Mouse (Mus musculus) neural tube, embryonic 13.5 days (tissue): ENCODE measurements around the gene Palld. TPM values are rescaled to one million over a fixed set of nuclear protein-coding genes. Genes with fewer than 3 reads are reported as not detected.

Experiments used
- ATAC-seq: fragments of 200-750 bp; cut with Nextera tagmentation; 2 replicates; pipeline ENCODE4 v1.8.0; 2017; ENCODE audit warnings: low read depth, mild to moderate bottlenecking, moderate TSS enrichment, moderate library complexity
- H3K27ac ChIP-seq: fragments of 300-500 bp; sonication (generic); replicated peaks from 2 replicates; pipeline ENCODE4 v1.5.1; 2015; ENCODE audit warnings: moderate library complexity, mild to moderate bottlenecking, inconsistent platforms
- H3K27me3 ChIP-seq: fragments of 300-500 bp; sonication (generic); 2 replicates; pipeline ENCODE4 v1.6.1; 2015; ENCODE audit warnings: mild to moderate bottlenecking, inconsistent platforms
- H3K36me3 ChIP-seq: fragments of 300-500 bp; sonication (generic); 2 replicates; pipeline ENCODE4 v1.6.1; 2015; ENCODE audit warnings: mild to moderate bottlenecking, inconsistent platforms
- H3K4me1 ChIP-seq: fragments of 300-500 bp; sonication (generic); replicated peaks from 2 replicates; pipeline ENCODE4 v1.6.1; 2015; ENCODE audit warnings: inconsistent platforms
- H3K4me2 ChIP-seq: fragments of 300-500 bp; sonication (generic); 2 replicates; pipeline ENCODE4 v1.6.1; 2015; ENCODE audit warnings: inconsistent platforms, mild to moderate bottlenecking, moderate library complexity
- H3K4me3 ChIP-seq: fragments of 300-500 bp; sonication (generic); 2 replicates; pipeline ENCODE4 v1.5.1; 2015; ENCODE audit warnings: mild to moderate bottlenecking, inconsistent platforms
- H3K9ac ChIP-seq: fragments of 300-500 bp; sonication (generic); 2 replicates; pipeline ENCODE4 v1.6.1; 2015; ENCODE audit warnings: moderate library complexity, mild to moderate bottlenecking, inconsistent platforms
- H3K9me3 ChIP-seq: fragments of 300-500 bp; sonication (generic); 2 replicates; pipeline ENCODE4 v1.6.1; 2016; ENCODE audit warnings: inconsistent platforms
- WGBS: fragments of 180-500 bp; shearing (Covaris S2); methylation state at CpG from one replicate; pipeline ENCODE4 v1.1.7; 2015; 5-methylcytosine and 5-hydroxymethylcytosine counted together
- polyA plus RNA-seq: library from polyadenylated mRNA; unstranded; fragments of >200 nt; fragmentation: Nextera tagmentation; extraction: Ambion mirVana; gene quantifications from 2 replicates; pipeline ENCODE4 v1.2.1, GENCODE M21; 2015

The Palld gene
- polyA plus RNA-seq, 1 experiment from 2014 or later = 24.0 TPM

- H3K27ac ChIP-seq = peak overlapping the region; percentile 54; the same call in 1 of the 2 replicates
- no peaks in the 10 kb centered on the region for H3K27me3 ChIP-seq
- peaks cover 19% of the 10 kb centered on the region for H3K36me3 ChIP-seq
- 0 out of 2 replicates have a peak overlapping the region, but pooled peaks have one; percentile 31 for H3K9ac ChIP-seq
- WGBS = 56% methylated on average over 8 of the region's 8 CpGs
- peaks cover 35% of the 10 kb centered on the region for H3K4me1 ChIP-seq
- no peak overlapping the region for H3K4me3 ChIP-seq
- H3K4me2 ChIP-seq = peak overlapping the region; percentile 49
- no peak for ATAC-seq
- H3K9me3 ChIP-seq = no peaks in the 10 kb centered on the region
Observed at GRCm38 (mm10) chr8:61516745-61517501, 385.6 kb downstream of the Palld start.

- peak overlapping the region; percentile 92 for H3K27ac ChIP-seq
- 20% methylated on average over 25 of the region's 25 CpGs for WGBS
- peak overlapping the region; percentile 27 for H3K4me3 ChIP-seq
- no peaks in the 10 kb centered on the region for H3K27me3 ChIP-seq
- peak overlapping the region; percentile 49 for H3K4me2 ChIP-seq
- no peaks in the 10 kb centered on the region for H3K9me3 ChIP-seq
- peaks cover 16% of the 10 kb centered on the region; the same call in 1 of the 2 replicates for H3K36me3 ChIP-seq
- ATAC-seq = peak; percentile 93
- H3K9ac ChIP-seq = peak overlapping the region; percentile 59; the same call in 1 of the 2 replicates
- peaks cover 35% of the 10 kb centered on the region for H3K4me1 ChIP-seq
Observed at GRCm38 (mm10) chr8:61515931-61516744, 386.4 kb downstream of the Palld start.

DNA sequence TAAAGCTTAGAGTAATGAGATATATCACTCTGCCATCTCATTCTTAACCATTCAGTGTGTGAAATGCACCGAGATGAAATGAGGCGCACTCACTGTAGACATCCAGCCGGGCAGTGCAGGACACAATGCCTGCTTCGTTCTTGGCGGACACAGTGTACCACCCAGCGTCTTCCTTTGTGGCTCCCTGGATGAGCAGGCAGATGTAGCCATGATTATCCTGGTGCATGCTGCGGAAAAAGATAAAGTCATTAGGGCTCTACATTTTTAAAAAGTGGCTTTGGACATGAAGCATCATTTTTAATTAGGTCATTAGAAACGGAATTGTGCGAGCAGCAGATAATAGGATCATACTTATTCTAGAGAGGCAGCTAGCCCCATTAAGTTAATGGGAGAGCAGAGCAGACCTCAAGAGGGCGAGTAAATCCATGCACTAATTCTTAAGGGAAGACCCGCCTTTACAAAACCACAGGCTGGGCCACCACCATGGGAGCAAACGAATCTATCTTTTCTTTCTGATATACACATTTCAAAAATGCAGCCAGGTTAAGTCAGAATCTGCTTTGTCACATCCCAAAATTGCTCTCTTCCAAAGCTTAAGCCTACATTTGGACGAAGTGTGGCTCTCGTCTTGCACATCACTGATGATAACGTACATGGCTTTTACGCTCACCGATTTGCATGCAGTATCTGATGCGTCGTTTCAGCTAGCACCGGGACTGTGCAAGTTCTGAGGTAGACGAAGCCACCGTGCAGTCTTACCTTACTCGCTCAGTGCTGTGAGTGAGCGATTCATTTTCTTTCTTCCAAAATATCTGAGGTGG, 387.2 kb downstream of the Palld start:
- Histone ChIP-seq H3K9me3 (no peaks in the 10 kb centered on the region), H3K4me2 (peak overlapping the region; percentile 49), H3K4me1 (peaks cover 35% of the 10 kb centered on the region), H3K36me3 (peaks cover 19% of the 10 kb centered on the region), H3K27ac (peak overlapping the region; percentile 92), H3K27me3 (no peaks in the 10 kb centered on the region), H3K4me3 (peak overlapping the region; percentile 27), H3K9ac (peak overlapping the region; percentile 59)
- WGBS = 33% methylated on average over 24 of the region's 24 CpGs
- ATAC-seq = peak; percentile 77

DNA sequence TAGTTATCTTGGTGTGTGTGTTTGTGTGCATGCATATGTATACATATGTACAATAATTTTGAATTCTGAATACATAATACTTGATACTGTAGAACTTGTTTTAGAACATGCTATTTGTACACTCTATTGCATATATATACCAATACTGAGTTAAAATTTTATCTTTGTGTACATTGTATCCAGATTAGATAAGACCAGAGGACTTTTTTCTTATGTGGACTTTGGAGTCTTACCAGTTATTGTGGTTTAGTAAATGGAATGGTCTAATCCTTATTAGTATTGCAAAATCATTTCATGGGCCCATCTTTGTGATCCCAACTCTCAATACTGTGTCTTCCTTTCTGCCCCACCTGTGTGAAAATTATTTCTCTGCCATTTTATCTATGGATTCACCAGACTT, 400.2 kb downstream of the Palld start:
- no peak for ATAC-seq

GRCm38 (mm10) chr8:61500914-61501313, 401.6 kb downstream of the Palld start:
- Histone ChIP-seq H3K36me3 (peaks cover 14% of the 10 kb centered on the region), H3K9ac (no peak overlapping the region), H3K4me2 (no peak overlapping the region), H3K9me3 (no peaks in the 10 kb centered on the region), H3K4me1 (no peaks in the 10 kb centered on the region), H3K27me3 (no peaks in the 10 kb centered on the region), H3K4me3 (no peak overlapping the region), H3K27ac (no peak overlapping the region)
- ATAC-seq = no peak
- 85% methylated on average over 3 of the region's 3 CpGs for WGBS

More for the DNA sequence above, 400.2 kb downstream of the Palld start:
- Histone ChIP-seq H3K27ac (no peak overlapping the region), H3K4me3 (no peak overlapping the region), H3K4me2 (no peak overlapping the region), H3K9me3 (no peaks in the 10 kb centered on the region), H3K4me1 (no peaks in the 10 kb centered on the region), H3K36me3 (peaks cover 8% of the 10 kb centered on the region), H3K9ac (no peak overlapping the region), H3K27me3 (no peaks in the 10 kb centered on the region)

GRCm38 (mm10) chr8:61499035-61499434, 403.5 kb downstream of the Palld start:
- Histone ChIP-seq H3K4me2 (no peak overlapping the region), H3K4me3 (no peak overlapping the region), H3K27ac (no peak overlapping the region), H3K27me3 (no peaks in the 10 kb centered on the region), H3K9me3 (no peaks in the 10 kb centered on the region), H3K9ac (no peak overlapping the region), H3K4me1 (no peaks in the 10 kb centered on the region), H3K36me3 (peaks cover 21% of the 10 kb centered on the region)
- no peak for ATAC-seq
- 66% methylated on average over 4 of the region's 4 CpGs for WGBS

DNA sequence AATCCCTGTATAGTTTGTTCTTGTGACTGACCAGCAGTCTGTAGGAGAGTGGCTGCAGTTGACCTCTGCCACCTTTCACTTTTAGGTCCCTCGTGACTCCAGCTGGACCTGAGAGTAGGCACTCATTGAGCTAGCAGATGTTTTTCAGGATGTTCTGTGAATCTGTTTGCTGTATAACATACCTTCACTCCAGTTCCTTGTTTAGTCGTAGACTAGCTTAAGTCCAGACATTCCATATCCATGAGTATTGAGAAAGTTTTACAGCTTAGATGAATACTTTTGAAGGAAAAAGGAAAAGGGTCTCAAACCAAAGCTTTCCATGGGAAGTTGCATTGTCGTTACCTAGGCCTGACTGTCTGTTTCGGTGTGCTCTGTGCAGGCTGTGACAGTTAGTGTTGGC, 405.4 kb downstream of the Palld start:
- Histone ChIP-seq H3K9ac (no peak overlapping the region), H3K27me3 (no peaks in the 10 kb centered on the region), H3K27ac (no peak overlapping the region), H3K36me3 (peaks cover 21% of the 10 kb centered on the region), H3K4me1 (no peaks in the 10 kb centered on the region), H3K4me2 (no peak overlapping the region), H3K9me3 (no peaks in the 10 kb centered on the region), H3K4me3 (no peak overlapping the region)
- 89% methylated on average over 4 of the region's 4 CpGs for WGBS
- ATAC-seq = no peak

DNA sequence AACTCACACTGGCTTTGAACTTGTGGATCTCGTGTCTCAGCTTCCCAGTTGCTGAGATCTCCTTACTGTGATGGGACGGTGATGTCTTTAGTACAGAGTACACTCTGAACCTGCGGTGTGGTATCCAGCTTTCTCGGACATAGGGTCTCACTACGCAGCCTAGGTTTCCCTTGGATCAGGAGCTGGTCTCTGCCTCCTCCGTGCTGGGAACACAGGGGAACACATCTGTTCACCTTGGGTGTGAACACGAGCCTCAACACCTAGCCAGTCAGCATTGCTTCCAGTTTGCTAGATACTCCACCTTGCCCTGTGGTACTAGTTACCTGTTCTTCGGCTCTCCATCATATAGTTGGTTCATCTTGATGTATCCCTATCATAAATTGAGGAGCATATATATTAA, 413.9 kb downstream of the Palld start:
- Histone ChIP-seq H3K36me3 (peaks cover 11% of the 10 kb centered on the region), H3K27me3 (no peaks in the 10 kb centered on the region), H3K4me1 (peaks cover 11% of the 10 kb centered on the region), H3K9me3 (no peaks in the 10 kb centered on the region), H3K9ac (peak overlapping the region; percentile 87), H3K4me2 (peak overlapping the region; percentile 80), H3K4me3 (peak overlapping the region; percentile 76), H3K27ac (no peak overlapping the region)
- WGBS = 92% methylated on average over 8 of the region's 8 CpGs
- no peak for ATAC-seq

- peak within 1 kb of the TSS; percentile 80 for H3K4me2 ChIP-seq
- peak within 1 kb of the TSS; percentile 87 for H3K9ac ChIP-seq
- WGBS = under 1% methylated on average over 29 of the region's 29 CpGs
- H3K9me3 ChIP-seq = no peaks in the 10 kb centered on the region
- ATAC-seq = peak; percentile 95
- peak within 1 kb of the TSS; percentile 95 for H3K27ac ChIP-seq
- no peaks in the 10 kb centered on the region for H3K27me3 ChIP-seq
- peaks cover 7% of the 10 kb centered on the region; the same call in 1 of the 2 replicates for H3K36me3 ChIP-seq
- peaks cover 11% of the 10 kb centered on the region for H3K4me1 ChIP-seq
- H3K4me3 ChIP-seq = peak within 1 kb of the TSS; percentile 76
Observed at GRCm38 (mm10) chr8:61487597-61488156, 414.8 kb downstream of the Palld start, which contains the start of gene Cbr4. TSS of gene Cbr4 (plus strand) at chr8:61487734.

- 93% methylated on average over 2 of the region's 2 CpGs for WGBS
- peak; percentile 44; the same call in 1 of the 2 replicates for ATAC-seq
- H3K9ac ChIP-seq = no peak overlapping the region
- H3K27me3 ChIP-seq = no peaks in the 10 kb centered on the region
- no peak overlapping the region; the same call in 1 of the 2 replicates for H3K4me3 ChIP-seq
- H3K36me3 ChIP-seq = peaks cover 6% of the 10 kb centered on the region; the same call in 1 of the 2 replicates
- no peaks in the 10 kb centered on the region for H3K9me3 ChIP-seq
- H3K4me1 ChIP-seq = peaks cover 11% of the 10 kb centered on the region
- no peak overlapping the region for H3K27ac ChIP-seq
- no peak overlapping the region for H3K4me2 ChIP-seq
Observed at GRCm38 (mm10) chr8:61486923-61487529, 415.5 kb downstream of the Palld start.
